Mouse (Mus musculus): ENCODE results near the gene Iqcf6. TPM values are rescaled to one million over a fixed set of nuclear protein-coding genes. Genes with fewer than 3 reads are reported as not detected.
"Not testable (repeated sequence)": the region's sequence is repeated elsewhere in the genome, so short reads cannot be mapped to it uniquely, and the experiment has no call there.

Gene Iqcf6
- polyA plus RNA-seq (2015; fragmentation: Nextera tagmentation; extraction: Ambion mirVana) = not detected in 2 replicates

- Histone ChIP-seq H3K9me3 (no peaks in the 10 kb centered on the region), H3K27me3 (no peaks in the 10 kb centered on the region), H3K9ac (no peak within 1 kb of the TSS), H3K27ac (replicated peaks) (no peak within 1 kb of the TSS), H3K4me3 (no peak within 1 kb of the TSS), H3K4me1 (replicated peaks) (no peaks in the 10 kb centered on the region), H3K4me2 (no peak within 1 kb of the TSS), H3K36me3 (no peaks in the 10 kb centered on the region)
- 87% methylated on average over 2 of the region's 2 CpGs for WGBS
- no peak for ATAC-seq (ENCODE audit: low FRiP score, low read depth)
Observed at GRCm38 (mm10) chr9:106626282-106626681, at the start of gene Iqcf6. Gene Iqcf6 (plus strand): TSS chr9:106626582.

GRCm38 (mm10) chr9:106580016-106580415 lies 46.4 kb upstream of the Iqcf6 start:
- Histone ChIP-seq H3K4me1 (replicated peaks) (no peaks in the 10 kb centered on the region), H3K4me2 (no peak overlapping the region), H3K36me3 (no peaks in the 10 kb centered on the region), H3K9ac (no peak overlapping the region), H3K4me3 (no peak overlapping the region), H3K27ac (replicated peaks) (no peak overlapping the region), H3K9me3 (no peaks in the 10 kb centered on the region), H3K27me3 (no peaks in the 10 kb centered on the region)
- 85% methylated on average over 7 of the region's 7 CpGs for WGBS
- ATAC-seq (ENCODE audit: low FRiP score, low read depth) = no peak

GRCm38 (mm10) chr9:106582552-106582951 lies 43.8 kb upstream of the Iqcf6 start:
- Histone ChIP-seq H3K27me3 (no peaks in the 10 kb centered on the region), H3K4me1 (replicated peaks) (no peaks in the 10 kb centered on the region), H3K27ac (replicated peaks) (no peak overlapping the region), H3K9ac (no peak overlapping the region), H3K4me2 (no peak overlapping the region), H3K36me3 (no peaks in the 10 kb centered on the region), H3K4me3 (no peak overlapping the region), H3K9me3 (no peaks in the 10 kb centered on the region)
- no peak for ATAC-seq (ENCODE audit: low FRiP score, low read depth)
- WGBS = 80% methylated on average over 1 of the region's 1 CpGs

- H3K27ac ChIP-seq (replicated peaks) = no peak overlapping the region
- no peaks in the 10 kb centered on the region for H3K4me1 ChIP-seq (replicated peaks)
- H3K4me2 ChIP-seq = no peak overlapping the region
- no peaks in the 10 kb centered on the region for H3K27me3 ChIP-seq
- ATAC-seq (ENCODE audit: low FRiP score, low read depth) = no peak
- WGBS = 93% methylated on average over 5 of the region's 5 CpGs
- H3K4me3 ChIP-seq = no peak overlapping the region
- no peaks in the 10 kb centered on the region for H3K9me3 ChIP-seq
- H3K9ac ChIP-seq = no peak overlapping the region
- no peaks in the 10 kb centered on the region for H3K36me3 ChIP-seq
Observed at GRCm38 (mm10) chr9:106592158-106592557, 34.2 kb upstream of the Iqcf6 start.

DNA sequence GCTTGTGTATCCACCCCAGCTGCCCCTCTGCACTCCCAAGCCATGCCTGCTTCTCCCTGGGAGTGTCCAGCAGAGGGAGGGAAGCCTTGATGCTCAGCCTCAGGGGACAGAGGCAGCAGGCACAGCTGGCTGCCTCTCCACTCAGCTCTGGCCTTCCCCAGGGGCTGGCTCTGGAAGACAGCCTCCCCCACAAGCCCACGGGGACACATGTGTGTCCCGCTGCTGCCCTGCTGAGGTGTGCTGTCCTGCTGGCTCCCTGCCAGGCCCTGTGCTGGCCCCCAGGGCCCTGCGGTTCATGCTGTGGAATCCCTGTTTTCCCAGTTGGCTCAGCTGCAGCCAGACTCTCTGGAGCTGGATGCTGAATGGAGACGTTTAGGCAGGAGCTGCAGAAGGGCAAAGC lies 31.0 kb upstream of the Iqcf6 start:
- WGBS = 11% methylated on average over 4 of the region's 4 CpGs
- not testable (repeated sequence) for H3K27me3 ChIP-seq; ATAC-seq (ENCODE audit: low FRiP score, low read depth); H3K4me2 ChIP-seq; H3K9me3 ChIP-seq; H3K4me1 ChIP-seq (replicated peaks); H3K27ac ChIP-seq (replicated peaks); H3K9ac ChIP-seq; H3K4me3 ChIP-seq; H3K36me3 ChIP-seq

GRCm38 (mm10) chr9:106595836-106596235 lies 30.5 kb upstream of the Iqcf6 start:
- no peak overlapping the region for H3K27ac ChIP-seq (replicated peaks)
- no peaks in the 10 kb centered on the region for H3K9me3 ChIP-seq
- no peak overlapping the region for H3K4me3 ChIP-seq
- WGBS = 63% methylated on average over 7 of the region's 7 CpGs
- ATAC-seq (ENCODE audit: low FRiP score, low read depth) = no peak
- H3K9ac ChIP-seq = no peak overlapping the region
- H3K4me1 ChIP-seq (replicated peaks) = no peaks in the 10 kb centered on the region
- no peaks in the 10 kb centered on the region for H3K36me3 ChIP-seq
- no peaks in the 10 kb centered on the region for H3K27me3 ChIP-seq
- no peak overlapping the region for H3K4me2 ChIP-seq

DNA sequence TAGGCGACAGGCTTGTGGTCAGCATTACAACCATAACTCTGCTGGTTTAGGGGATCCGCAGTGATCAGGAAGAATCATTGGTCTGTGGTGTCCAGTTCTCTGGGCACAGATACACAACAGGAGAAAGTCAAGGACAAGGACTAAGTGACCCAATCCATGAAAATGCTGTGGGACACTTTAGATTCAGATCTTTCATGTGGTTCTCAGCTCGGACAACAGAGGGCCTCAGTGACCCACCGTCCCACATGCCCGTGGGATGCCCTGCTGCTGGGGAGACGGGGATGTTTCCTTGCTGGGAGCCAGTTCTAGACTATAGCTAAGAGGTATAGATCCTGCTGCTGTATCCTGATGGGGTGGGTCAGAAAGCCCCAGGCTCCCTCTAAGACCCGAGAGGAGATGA lies 27.9 kb upstream of the Iqcf6 start:
- Histone ChIP-seq H3K4me3 (no peak overlapping the region), H3K4me1 (replicated peaks) (no peaks in the 10 kb centered on the region), H3K27ac (replicated peaks) (no peak overlapping the region), H3K27me3 (no peaks in the 10 kb centered on the region), H3K36me3 (no peaks in the 10 kb centered on the region), H3K4me2 (no peak overlapping the region), H3K9ac (no peak overlapping the region), H3K9me3 (no peaks in the 10 kb centered on the region)
- ATAC-seq (ENCODE audit: low FRiP score, low read depth) = no peak
- 39% methylated on average over 7 of the region's 7 CpGs for WGBS

- WGBS = 21% methylated on average over 8 of the region's 8 CpGs
- no peaks in the 10 kb centered on the region for H3K9me3 ChIP-seq
- no peaks in the 10 kb centered on the region for H3K36me3 ChIP-seq
- H3K4me1 ChIP-seq (replicated peaks) = no peaks in the 10 kb centered on the region
- no peak for ATAC-seq (ENCODE audit: low FRiP score, low read depth)
- H3K4me2 ChIP-seq = no peak overlapping the region
- H3K4me3 ChIP-seq = no peak overlapping the region
- no peak overlapping the region for H3K9ac ChIP-seq
- no peak overlapping the region for H3K27ac ChIP-seq (replicated peaks)
- no peaks in the 10 kb centered on the region for H3K27me3 ChIP-seq
Observed at GRCm38 (mm10) chr9:106600546-106600945, 25.8 kb upstream of the Iqcf6 start.

DNA sequence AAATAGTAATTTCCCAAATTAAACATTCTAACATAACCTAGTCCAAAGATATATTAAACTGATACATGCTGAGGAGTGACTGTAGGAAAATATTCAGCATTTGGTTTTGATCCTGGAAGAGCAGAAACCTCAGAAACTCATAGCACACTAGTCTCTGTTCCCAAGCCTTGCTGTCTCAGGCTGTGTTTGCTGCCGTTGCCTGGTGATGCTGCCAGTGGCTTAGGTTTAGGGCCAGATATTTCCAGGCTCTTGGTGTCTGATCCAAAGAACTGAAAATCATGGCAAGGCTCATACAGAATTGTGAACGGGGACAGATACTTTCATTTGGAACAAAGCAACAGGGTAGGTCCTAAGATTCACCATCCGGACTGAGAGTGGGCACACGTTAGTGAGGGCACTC lies 15.7 kb upstream of the Iqcf6 start:
- no peaks in the 10 kb centered on the region for H3K27me3 ChIP-seq
- H3K36me3 ChIP-seq = no peaks in the 10 kb centered on the region
- H3K4me2 ChIP-seq = no peak overlapping the region
- no peak overlapping the region for H3K9ac ChIP-seq
- no peaks in the 10 kb centered on the region for H3K4me1 ChIP-seq (replicated peaks)
- no peaks in the 10 kb centered on the region for H3K9me3 ChIP-seq
- 80% methylated on average over 4 of the region's 4 CpGs for WGBS
- no peak overlapping the region for H3K27ac ChIP-seq (replicated peaks)
- H3K4me3 ChIP-seq = no peak overlapping the region
- ATAC-seq (ENCODE audit: low FRiP score, low read depth) = no peak

DNA sequence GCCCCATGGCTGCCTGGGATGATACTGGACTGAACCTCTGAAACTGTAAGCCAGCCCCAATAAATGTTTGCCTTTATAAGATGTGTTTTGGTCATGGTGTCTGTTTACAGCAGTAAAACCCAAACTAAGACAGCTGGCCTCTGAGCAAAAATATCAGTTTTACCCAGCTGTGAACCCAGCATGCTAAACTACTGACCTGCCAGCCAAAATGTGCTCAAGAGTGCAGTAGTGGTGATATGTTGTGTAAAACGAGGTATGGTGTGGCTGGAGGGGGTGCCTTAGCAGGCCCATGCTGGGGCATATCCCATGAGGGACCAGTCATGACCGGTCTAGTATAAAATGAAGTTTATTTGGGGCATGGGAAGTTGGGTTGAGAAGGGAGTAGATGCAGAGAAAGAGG lies 12.4 kb upstream of the Iqcf6 start:
- WGBS = 70% methylated on average over 2 of the region's 2 CpGs
- H3K4me3 ChIP-seq = no peak overlapping the region
- H3K9me3 ChIP-seq = no peaks in the 10 kb centered on the region
- no peaks in the 10 kb centered on the region for H3K27me3 ChIP-seq
- H3K27ac ChIP-seq (replicated peaks) = no peak overlapping the region
- no peak overlapping the region for H3K9ac ChIP-seq
- no peak for ATAC-seq (ENCODE audit: low FRiP score, low read depth)
- H3K4me2 ChIP-seq = no peak overlapping the region
- H3K4me1 ChIP-seq (replicated peaks) = no peaks in the 10 kb centered on the region
- no peaks in the 10 kb centered on the region for H3K36me3 ChIP-seq

GRCm38 (mm10) chr9:106614616-106615015 lies 11.8 kb upstream of the Iqcf6 start:
- WGBS = 52% methylated on average over 3 of the region's 3 CpGs

DNA sequence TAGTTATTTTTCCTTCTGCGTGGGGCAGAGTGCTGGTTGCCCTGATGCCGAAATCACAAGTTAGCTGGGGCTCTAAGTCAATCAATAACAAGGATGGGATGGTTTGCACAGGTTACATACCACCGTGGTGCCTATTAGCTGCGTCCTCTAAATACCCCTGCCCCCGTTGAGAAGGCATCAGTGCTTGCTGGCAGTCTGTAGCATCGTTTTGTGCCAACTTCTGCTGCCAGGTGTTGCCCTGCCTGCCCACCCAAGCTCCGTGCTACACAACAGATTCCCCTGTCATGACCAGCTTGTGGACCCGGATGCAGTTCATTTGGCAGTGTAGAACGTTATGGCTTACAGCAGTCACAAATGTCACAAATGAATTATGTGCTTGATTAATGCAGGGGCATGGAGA lies 10.1 kb upstream of the Iqcf6 start:
- 79% methylated on average over 9 of the region's 9 CpGs for WGBS
- Histone ChIP-seq H3K27me3 (no peaks in the 10 kb centered on the region), H3K36me3 (no peaks in the 10 kb centered on the region), H3K27ac (replicated peaks) (no peak overlapping the region), H3K4me2 (no peak overlapping the region), H3K4me1 (replicated peaks) (no peaks in the 10 kb centered on the region), H3K4me3 (no peak overlapping the region), H3K9ac (no peak overlapping the region), H3K9me3 (no peaks in the 10 kb centered on the region)
- no peak for ATAC-seq (ENCODE audit: low FRiP score, low read depth)

More at GRCm38 (mm10) chr9:106614616-106615015, 11.8 kb upstream of the Iqcf6 start:
- H3K4me2 ChIP-seq = no peak overlapping the region
- H3K27ac ChIP-seq (replicated peaks) = no peak overlapping the region
- no peak for ATAC-seq (ENCODE audit: low FRiP score, low read depth)
- no peak overlapping the region for H3K4me3 ChIP-seq
- no peaks in the 10 kb centered on the region for H3K4me1 ChIP-seq (replicated peaks)
- no peaks in the 10 kb centered on the region for H3K27me3 ChIP-seq
- no peaks in the 10 kb centered on the region for H3K36me3 ChIP-seq
- no peak overlapping the region for H3K9ac ChIP-seq
- no peaks in the 10 kb centered on the region for H3K9me3 ChIP-seq

- Histone ChIP-seq H3K4me3 (no peak overlapping the region), H3K9me3 (no peaks in the 10 kb centered on the region), H3K9ac (no peak overlapping the region), H3K27me3 (no peaks in the 10 kb centered on the region), H3K36me3 (no peaks in the 10 kb centered on the region), H3K4me1 (replicated peaks) (no peaks in the 10 kb centered on the region), H3K4me2 (no peak overlapping the region), H3K27ac (replicated peaks) (no peak overlapping the region)
- ATAC-seq (ENCODE audit: low FRiP score, low read depth) = no peak
- WGBS = 76% methylated on average over 3 of the region's 3 CpGs
Observed at GRCm38 (mm10) chr9:106617496-106617895, 8.9 kb upstream of the Iqcf6 start.

Data from hindbrain, embryonic 15.5 days (tissue).